Mouse (Mus musculus) heart, postnatal 0 days (tissue): ENCODE results near the gene Irf3. TPM values are rescaled to one million over a fixed set of nuclear protein-coding genes. Genes with fewer than 3 reads are reported as not detected.
A peak's percentile ranks its signal among the peaks of the same experiment; 100 is the strongest.

Experiments
- ATAC-seq: fragments of 200-750 bp; cut with Nextera tagmentation; 2 replicates; pipeline ENCODE4 v1.8.0; 2017; ENCODE audit warnings: low read depth, moderate number of reproducible peaks, moderate library complexity; ENCODE audit not compliant: insufficient read depth
- DNase-seq: peaks from one replicate; pipeline ENCODE4 v3.0.0-alpha.2; 2016; ENCODE audit warnings: low spot score
- H3K27ac ChIP-seq: fragments of 300-500 bp; sonication (generic); 2 replicates; pipeline ENCODE4 v1.5.1; 2014; ENCODE audit warnings: low read depth, mild to moderate bottlenecking
- H3K27me3 ChIP-seq: fragments of 300-500 bp; sonication (generic); 2 replicates; pipeline ENCODE4 v1.6.1; 2014; ENCODE audit warnings: low read length, mixed read lengths; ENCODE audit not compliant: control insufficient read depth, insufficient read depth
- H3K36me3 ChIP-seq: fragments of 300-500 bp; sonication (generic); replicated peaks from 2 replicates; pipeline ENCODE4 v1.6.1; 2014; ENCODE audit warnings: low read length, mixed read lengths; ENCODE audit not compliant: control insufficient read depth, insufficient read depth
- H3K4me1 ChIP-seq: fragments of 300-500 bp; sonication (generic); 2 replicates; pipeline ENCODE4 v1.6.1; 2014; ENCODE audit warnings: antibody characterized with exemption; ENCODE audit not compliant: control insufficient read depth, insufficient read depth
- H3K4me2 ChIP-seq: fragments of 300-500 bp; sonication (generic); 2 replicates; pipeline ENCODE4 v1.6.1; 2014; ENCODE audit warnings: low read depth, mild to moderate bottlenecking, low read length, moderate library complexity
- H3K4me3 ChIP-seq: fragments of 300-500 bp; sonication (generic); 2 replicates; pipeline ENCODE4 v1.5.1; 2014; ENCODE audit warnings: low read depth, low read length
- H3K9ac ChIP-seq: fragments of 300-500 bp; sonication (generic); replicated peaks from 2 replicates; pipeline ENCODE4 v1.6.1; 2014; ENCODE audit warnings: low read depth, low read length, mixed read lengths
- H3K9me3 ChIP-seq: fragments of 300-500 bp; sonication (generic); replicated peaks from 2 replicates; pipeline ENCODE4 v1.6.1; 2016; ENCODE audit warnings: low read length; ENCODE audit not compliant: control insufficient read depth
- CTCF ChIP-seq: IDR thresholded peaks from 2 replicates; pipeline ENCODE4 v1.5.1; 2016; ENCODE audit warnings: antibody characterized with exemption, control low read depth, low read depth
- EP300 ChIP-seq: IDR thresholded peaks from 2 replicates; pipeline ENCODE4 v1.6.1; 2016; ENCODE audit warnings: antibody characterized with exemption, low read depth
- WGBS: fragments of 180-500 bp; shearing (Covaris S2); extraction: QIAGEN DNeasy Blood & Tissue Kit; methylation state at CpG from one replicate; pipeline ENCODE4 v1.1.7; 2014; 5-methylcytosine and 5-hydroxymethylcytosine counted together
- polyA plus RNA-seq: library from polyadenylated mRNA; unstranded; fragments of >200 nt; fragmentation: Nextera tagmentation; extraction: Ambion mirVana; gene quantifications from 2 replicates; pipeline ENCODE4 v1.2.1, GENCODE M21; 2015
- total RNA-seq: library from RNA; depleted of rRNA; stranded (reverse); fragments of >200 nt; gene quantifications from 2 replicates; pipeline ENCODE4 v1.2.3, GENCODE M21; 2014; ENCODE audit warnings: low replicate concordance

Irf3 gene
- total and polyA plus RNA-seq, 2 experiments from 2014 or later = 44.8 to 61.1 TPM

DNA sequence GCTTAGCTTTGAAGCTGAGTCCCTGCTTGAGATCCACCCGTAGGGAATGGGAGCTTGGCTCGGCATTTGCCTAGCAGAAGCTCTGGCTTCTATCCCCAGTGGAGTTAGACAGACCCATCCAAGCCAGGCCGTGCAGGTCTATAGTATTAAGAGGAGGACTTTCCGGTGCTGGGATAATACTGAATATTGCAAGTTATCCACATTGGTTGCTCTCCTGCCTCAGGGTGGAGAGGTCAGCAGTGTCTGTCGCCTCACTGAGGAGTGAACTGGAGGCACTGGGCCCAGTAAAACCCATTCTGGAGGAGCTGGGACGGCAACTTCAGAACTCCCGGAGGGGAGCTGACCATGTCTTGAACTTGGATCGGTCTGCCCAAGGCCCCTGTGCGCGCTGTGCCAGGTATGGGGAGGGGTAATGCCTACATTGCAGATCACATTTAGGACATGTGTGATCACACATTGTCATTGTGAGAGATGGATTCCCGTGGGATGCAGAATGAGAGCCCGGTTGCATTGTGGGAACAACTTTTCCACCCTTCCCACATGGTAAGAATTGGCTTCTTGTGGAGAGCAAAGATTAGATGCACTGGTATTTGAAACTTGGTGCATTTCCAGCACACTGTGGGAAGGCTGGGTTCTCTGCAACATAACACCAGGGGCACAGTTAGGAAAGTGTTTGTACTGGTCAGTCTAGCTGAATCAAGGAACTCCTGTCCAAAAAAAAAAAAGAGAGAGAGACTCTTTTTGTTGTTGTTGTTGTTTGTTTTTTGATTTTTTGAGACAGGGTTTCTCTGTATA is 43.2 kb upstream of the Irf3 start:
- no peak overlapping the region for H3K9ac ChIP-seq
- TF ChIP-seq CTCF (no peak), EP300 (no peak)
- H3K36me3 ChIP-seq = no peaks in the 10 kb centered on the region
- 75% methylated on average over 12 of the region's 12 CpGs for WGBS
- DNase-seq (no peak), ATAC-seq (no peak)
- H3K4me3 ChIP-seq = no peak overlapping the region
- no peak overlapping the region for H3K27ac ChIP-seq
- H3K4me1 ChIP-seq = peaks cover 10% of the 10 kb centered on the region; the same call in 1 of the 2 replicates
- no peak overlapping the region for H3K4me2 ChIP-seq
- H3K27me3 ChIP-seq = peaks cover 19% of the 10 kb centered on the region
- H3K9me3 ChIP-seq = no peaks in the 10 kb centered on the region

DNA sequence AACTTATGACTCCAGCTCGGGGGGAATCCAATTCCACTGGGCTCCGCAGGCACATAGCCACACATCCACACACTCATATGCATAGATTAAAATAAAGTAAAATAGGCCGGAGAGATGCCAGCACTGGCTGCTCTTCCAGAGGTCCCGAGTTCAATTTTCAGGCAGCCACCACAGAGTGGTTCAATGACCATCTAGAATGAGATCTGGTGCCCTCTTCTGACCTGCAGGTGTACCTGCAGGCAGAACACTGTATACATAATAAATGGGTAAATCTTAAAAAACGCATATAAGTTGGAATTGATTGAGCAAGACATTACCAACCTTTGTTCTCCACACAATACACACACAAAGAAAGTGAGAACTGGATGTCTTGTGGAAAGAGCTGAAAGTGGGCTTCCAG is 41.8 kb upstream of the Irf3 start:
- ATAC-seq = no peak
- no peaks in the 10 kb centered on the region for H3K36me3 ChIP-seq
- no peak overlapping the region for H3K4me3 ChIP-seq
- H3K4me1 ChIP-seq = peaks cover 10% of the 10 kb centered on the region; the same call in 1 of the 2 replicates
- WGBS = 44% methylated on average over 5 of the region's 5 CpGs
- peaks cover 13% of the 10 kb centered on the region for H3K27me3 ChIP-seq
- peak; percentile 30 for DNase-seq
- peak; percentile 55 for TF ChIP-seq CTCF
- no peak for TF ChIP-seq EP300
- no peak overlapping the region for H3K4me2 ChIP-seq
- H3K27ac ChIP-seq = no peak overlapping the region
- no peaks in the 10 kb centered on the region for H3K9me3 ChIP-seq
- H3K9ac ChIP-seq = no peak overlapping the region

DNA sequence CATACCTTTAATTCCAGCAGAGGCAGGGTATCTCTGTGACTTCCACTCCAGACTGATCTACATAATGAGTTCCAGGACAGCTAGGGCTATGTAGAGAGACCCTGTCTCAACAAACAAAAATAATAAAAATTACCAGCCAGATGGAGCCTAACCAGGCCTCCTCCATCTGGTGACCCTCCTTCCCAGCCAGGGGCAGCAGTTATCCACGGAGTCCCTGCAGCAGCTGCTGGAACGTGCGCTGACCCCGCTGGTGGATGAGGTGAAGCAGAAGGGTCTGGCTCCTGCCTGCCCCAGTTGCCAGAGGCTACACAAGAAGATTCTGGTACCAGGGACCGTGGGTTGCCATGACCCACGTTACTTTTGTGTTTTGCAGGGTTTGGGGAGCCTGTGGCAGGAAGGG is 41.2 kb upstream of the Irf3 start:
- ATAC-seq = no peak
- no peaks in the 10 kb centered on the region for H3K9me3 ChIP-seq
- 68% methylated on average over 6 of the region's 6 CpGs for WGBS
- no peak overlapping the region for H3K27ac ChIP-seq
- H3K36me3 ChIP-seq = 0 out of 2 replicates have a peak, but pooled peaks cover 2% of the 10 kb centered on the region
- no peak for DNase-seq
- H3K4me3 ChIP-seq = no peak overlapping the region
- H3K4me2 ChIP-seq = no peak overlapping the region
- H3K4me1 ChIP-seq = peaks cover 10% of the 10 kb centered on the region; the same call in 1 of the 2 replicates
- no peak overlapping the region for H3K9ac ChIP-seq
- H3K27me3 ChIP-seq = peaks cover 7% of the 10 kb centered on the region
- TF ChIP-seq CTCF = no peak

DNA sequence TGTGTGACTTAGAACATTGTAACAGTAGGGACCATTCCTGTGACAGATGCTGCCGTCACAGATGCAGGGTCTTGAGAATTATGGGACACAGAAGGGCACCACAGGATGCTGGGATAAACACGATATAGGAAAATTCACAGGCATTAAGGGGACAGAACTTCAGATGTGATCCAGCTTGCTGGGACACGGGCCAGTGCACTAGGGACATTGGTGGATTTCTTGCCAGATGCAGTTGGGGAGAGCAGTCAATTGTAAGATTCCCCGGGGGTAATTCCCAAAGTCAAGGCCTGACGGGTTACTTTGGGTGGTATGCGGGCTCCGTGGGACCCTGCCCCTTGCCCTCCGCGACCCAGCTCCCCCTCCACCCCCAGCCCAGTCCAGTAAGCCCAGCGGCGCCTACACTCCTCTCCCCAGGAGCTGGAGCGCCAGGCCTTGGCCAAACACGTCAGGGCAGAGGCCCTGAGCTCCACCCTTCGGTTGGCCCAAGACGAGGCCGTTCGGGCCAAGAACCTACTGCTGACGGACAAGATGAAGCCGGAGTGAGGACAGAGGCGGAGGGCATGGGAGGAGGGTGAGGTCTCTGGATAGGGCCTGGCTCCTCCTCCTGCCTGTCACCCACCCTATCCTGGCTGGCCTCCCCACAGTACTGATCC is 40.1 kb upstream of the Irf3 start:
- Histone ChIP-seq H3K27me3 (no peaks in the 10 kb centered on the region), H3K27ac (peak overlapping the region; percentile 25; the same call in 1 of the 2 replicates), H3K9ac (no peak overlapping the region), H3K4me2 (no peak overlapping the region), H3K4me1 (0 out of 2 replicates have a peak, but pooled peaks cover 2% of the 10 kb centered on the region), H3K4me3 (no peak overlapping the region), H3K9me3 (no peaks in the 10 kb centered on the region), H3K36me3 (0 out of 2 replicates have a peak, but pooled peaks cover 7% of the 10 kb centered on the region)
- WGBS = 66% methylated on average over 20 of the region's 20 CpGs
- DNase-seq = no peak
- no peak for TF ChIP-seq CTCF
- no peak for TF ChIP-seq EP300
- ATAC-seq = no peak

DNA sequence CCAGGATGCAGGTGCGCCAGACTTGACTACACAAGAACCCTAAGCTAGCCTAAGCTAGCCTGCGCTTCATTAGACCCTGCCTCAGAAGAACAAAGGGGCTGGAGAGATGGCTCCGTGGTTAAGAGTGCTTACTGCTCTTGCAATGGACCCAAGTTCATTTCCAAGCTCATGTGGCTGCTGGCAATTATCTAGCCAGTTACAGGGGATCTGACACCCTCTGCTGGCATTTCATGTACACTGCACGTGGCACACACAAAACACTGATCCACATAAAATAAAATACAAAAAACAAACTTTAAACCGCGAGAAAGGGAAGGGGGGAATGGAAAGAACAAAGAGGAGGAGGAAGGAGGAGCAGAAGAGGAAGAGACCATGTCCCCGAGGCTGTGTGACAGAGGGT is 39.2 kb upstream of the Irf3 start:
- H3K4me3 ChIP-seq = no peak overlapping the region
- H3K9me3 ChIP-seq = no peaks in the 10 kb centered on the region
- peak; percentile 24 for DNase-seq
- H3K36me3 ChIP-seq = 0 out of 2 replicates have a peak, but pooled peaks cover 7% of the 10 kb centered on the region
- H3K27ac ChIP-seq = no peak overlapping the region
- no peaks in the 10 kb centered on the region for H3K27me3 ChIP-seq
- TF ChIP-seq CTCF = peak; percentile 77
- TF ChIP-seq EP300 = no peak
- H3K4me1 ChIP-seq = no peaks in the 10 kb centered on the region
- no peak; the same call in 1 of the 2 replicates for ATAC-seq
- no peak overlapping the region for H3K4me2 ChIP-seq
- no peak overlapping the region for H3K9ac ChIP-seq
- WGBS = 48% methylated on average over 7 of the region's 7 CpGs
